Mouse (Mus musculus) lung, adult 2 months (tissue): ENCODE results near the gene Camkk2.

Experiments used
- CTCF ChIP-seq: fragments of 200-500 bp; IDR thresholded peaks from 2 replicates; pipeline ENCODE4 v1.5.1; 2011; ENCODE audit warnings: mild to moderate bottlenecking, low read length, control low read depth; ENCODE audit not compliant: insufficient read depth
- POLR2A ChIP-seq: fragments of 200-500 bp; IDR thresholded peaks from 2 replicates; pipeline ENCODE4 v1.6.1; 2011; ENCODE audit warnings: low read depth, mild to moderate bottlenecking, control low read depth, low read length, borderline replicate concordance; ENCODE audit errors: extremely low read depth

DNA sequence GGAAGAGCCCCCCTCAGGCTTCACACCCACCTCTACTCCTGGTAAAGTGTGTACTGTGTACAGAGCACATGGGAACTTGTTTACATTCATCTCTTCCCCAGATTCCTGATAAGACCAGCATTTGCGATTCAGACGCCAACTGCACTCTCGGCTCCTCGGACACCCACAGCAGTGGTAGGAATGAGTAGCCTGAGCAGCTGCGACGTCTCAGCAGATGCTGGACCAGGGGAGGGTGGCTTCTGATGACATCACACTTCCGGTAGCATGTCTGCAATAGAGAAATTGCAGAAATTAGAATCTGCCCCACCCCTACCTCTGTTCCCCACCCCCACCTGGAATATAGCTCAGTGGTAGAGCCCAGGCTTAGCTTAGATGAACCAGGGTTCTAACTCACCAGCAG is 60.8 kb downstream of the Camkk2 start:
- no peak for TF ChIP-seq POLR2A
- TF ChIP-seq CTCF: no peak
